ENCODE assay signal across 1 mouse cellular context in the genomic region with DNA sequence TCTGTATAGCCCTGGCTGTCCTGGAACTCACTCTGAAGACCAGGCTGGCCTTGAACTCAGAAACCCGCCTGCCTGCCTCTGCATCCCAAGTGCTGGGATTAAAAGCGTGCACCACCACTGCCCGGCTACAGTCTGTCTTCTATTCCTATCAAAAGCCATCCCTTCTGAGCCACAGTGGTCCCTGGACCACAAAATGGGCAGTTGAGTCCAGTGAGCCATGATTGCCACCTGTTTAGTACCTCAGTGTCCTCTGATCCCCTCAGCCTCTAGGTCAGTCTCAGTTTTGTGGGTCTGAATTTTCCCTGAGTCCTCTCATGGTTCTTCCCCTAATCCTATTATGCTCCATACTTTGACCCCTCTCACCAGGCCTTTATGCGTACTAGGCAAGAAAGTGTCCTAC.
TF ChIP-seq lines count a peak whose summit lies in the region.

No protein-coding gene starts in this region.

TF ChIP-seq in MEL, 35 proteins besides CTCF, POLR2A, EP300 and RAD21:
- TF ChIP-seq E2F4 (IDR thresholded peaks at IDR 0.05; ENCODE audit: borderline replicate concordance, low read depth, low read length) (no peak), USF2 (IDR thresholded peaks at IDR 0.05; ENCODE audit: borderline replicate concordance in 1 of 2, insufficient read depth in 1 of 2, low read depth in 1 of 2, low read length in 2 of 2) (no peak), HCFC1 (IDR thresholded peaks at IDR 0.05; ENCODE audit: low read depth, low read length) (no peak), JUND (IDR thresholded peaks at IDR 0.05; ENCODE audit: low read depth, low read length) (no peak), MXI1 (IDR thresholded peaks at IDR 0.05; ENCODE audit: low read depth, low read length) (no peak), BHLHE40 (IDR thresholded peaks at IDR 0.05; ENCODE audit: borderline replicate concordance, low read depth, low read length) (no peak), ZNF384 (IDR thresholded peaks at IDR 0.05; ENCODE audit: low read depth, low read length) (no peak), ZMIZ1 (IDR thresholded peaks at IDR 0.05; ENCODE audit: low read depth, low read length) (no peak), ZC3H11A (IDR thresholded peaks at IDR 0.05; ENCODE audit: low read depth, low read length) (no peak), ELF1 (IDR thresholded peaks at IDR 0.05; ENCODE audit: low read depth, low read length) (no peak), TBP (IDR thresholded peaks at IDR 0.05; ENCODE audit: low read depth, low read length) (no peak), ETS1 (IDR thresholded peaks at IDR 0.05; ENCODE audit: low read depth, low read length) (no peak), USF1 (IDR thresholded peaks at IDR 0.05; ENCODE audit: low read depth, low read length) (no peak), GATA1 (IDR thresholded peaks at IDR 0.05; ENCODE audit: low read depth, low read length) (no peak), NRF1 (IDR thresholded peaks at IDR 0.05; ENCODE audit: insufficient read depth, low read depth, low read length, poor library complexity, severe bottlenecking) (no peak), UBTF (IDR thresholded peaks at IDR 0.05; ENCODE audit: borderline replicate concordance, insufficient read depth, low read depth, low read length) (no peak), KAT2A (conservative IDR thresholded peaks at IDR 0.05; ENCODE audit: low read depth, low read length) (no peak), TCF12 (IDR thresholded peaks at IDR 0.05; ENCODE audit: low read depth, low read length) (no peak), MYC (IDR thresholded peaks at IDR 0.05; ENCODE audit: low read depth, low read length) (no peak)
TF ChIP-seq in MEL: peak in this region for 0.
